Mouse (Mus musculus) lung, embryonic 15.5 days (tissue): ENCODE results near the gene Fscn1. TPM values are rescaled to one million over a fixed set of nuclear protein-coding genes. Genes with fewer than 3 reads are reported as not detected.

Source experiments
- polyA plus RNA-seq: library from polyadenylated mRNA; unstranded; fragments of >200 nt; fragmentation: Nextera tagmentation; extraction: Ambion mirVana; gene quantifications from 2 replicates; pipeline ENCODE4 v1.2.1, GENCODE M21; 2015

Fscn1 gene
- polyA plus RNA-seq, 1 experiment from 2014 or later = 246 TPM

Other genes with a start within 250 kb of the Fscn1 start
- 30.7 and 32.3 TPM in 2 replicates for gene Tnrc18, start 142.7 kb upstream of the Fscn1 start, polyA plus RNA-seq
- gene Fbxl18, start 64.9 kb upstream of the Fscn1 start, polyA plus RNA-seq = 11.1 and 13.5 TPM in 2 replicates
- 15,606 and 16,851 TPM in 2 replicates for gene Actb, start 53.6 kb upstream of the Fscn1 start, polyA plus RNA-seq
- gene Rnf216, start 152.7 kb downstream of the Fscn1 start, polyA plus RNA-seq = 33.5 and 37.6 TPM in 2 replicates
- not detected in 2 replicates for gene Olfr718-ps1, start 187.2 kb downstream of the Fscn1 start, polyA plus RNA-seq
- 11.8 and 12.2 TPM in 2 replicates for gene Rbak, start 220.4 kb downstream of the Fscn1 start, polyA plus RNA-seq
- gene Spdye4b, start 220.7 kb downstream of the Fscn1 start, polyA plus RNA-seq = not detected in 2 replicates